Mouse (Mus musculus) cerebellum, postnatal 10 days (tissue): ENCODE measurements around the gene Epha4.

Source experiments
- DNase-seq, 2 experiments: peaks; one replicate each; pipeline ENCODE4 v3.0.0; 2021; ENCODE audit warnings: mixed read lengths in 2 of 2

Epha4 gene

GRCm38 (mm10) chr1:77475808-77476413, 39.0 kb downstream of the Epha4 start:
- no peak for DNase-seq

DNA sequence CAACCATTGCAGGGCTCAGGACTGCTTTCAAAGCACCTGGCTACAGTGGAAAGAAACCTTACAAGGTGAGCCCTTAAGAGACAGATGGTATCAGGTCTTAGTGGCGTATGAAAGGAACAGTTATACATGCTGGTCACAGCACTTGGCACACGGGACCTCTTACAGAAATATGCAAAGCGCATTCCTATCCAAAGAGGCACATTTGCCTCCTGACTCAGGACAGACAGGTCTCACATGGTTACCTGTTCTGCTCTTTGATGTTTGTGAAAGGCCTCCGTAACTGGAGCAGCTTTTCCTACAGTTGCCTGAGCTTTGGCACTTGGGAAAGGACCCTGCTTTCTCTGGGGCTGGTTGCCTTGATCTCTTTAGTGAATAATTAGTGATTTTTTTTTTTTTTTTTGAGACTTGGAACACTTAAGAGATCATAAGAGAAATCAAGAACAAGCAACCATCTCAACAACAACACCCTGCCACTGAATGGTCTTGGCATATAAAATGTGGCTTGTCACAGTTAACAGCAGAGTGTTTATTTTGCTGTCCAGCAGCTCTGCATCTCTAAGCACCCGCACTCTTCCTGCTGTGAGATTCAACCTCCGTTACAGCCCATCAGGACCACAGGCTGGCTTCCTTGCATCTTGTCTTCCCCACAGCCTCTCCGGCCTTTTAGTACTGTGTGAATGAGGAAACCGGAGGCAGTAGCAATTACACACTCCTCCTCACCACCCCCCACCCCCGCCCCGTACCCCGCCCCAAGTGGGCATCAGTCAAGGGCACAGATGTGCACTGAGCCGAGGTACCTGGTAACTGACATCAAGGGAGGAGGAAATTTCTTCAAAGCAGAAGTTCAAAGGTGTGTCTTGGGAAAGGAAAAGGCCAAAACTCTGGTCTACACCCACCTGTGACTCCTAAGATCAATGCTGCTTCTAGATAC, 41.2 kb downstream of the Epha4 start:
- no peak for DNase-seq

DNA sequence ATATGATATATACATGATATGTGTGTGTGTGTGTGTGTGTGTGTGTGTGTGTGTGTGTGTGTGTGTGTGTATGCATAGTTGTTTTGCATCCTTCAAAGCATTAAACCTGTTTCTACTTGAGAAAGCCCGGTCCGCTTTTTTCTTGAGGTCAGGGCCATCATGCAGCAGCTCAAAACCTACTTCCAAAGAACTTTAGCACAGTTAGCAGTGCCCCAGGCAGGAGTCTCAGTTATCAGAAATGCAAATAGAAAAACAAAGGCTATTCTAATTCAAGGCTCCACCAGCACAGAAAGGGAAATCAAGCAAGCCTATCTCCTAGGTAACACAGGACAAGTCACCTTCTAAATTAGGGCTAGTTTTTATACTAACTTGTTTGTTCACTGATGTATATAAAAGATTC, 42.3 kb downstream of the Epha4 start:
- no peak for DNase-seq

GRCm38 (mm10) chr1:77471447-77471846, 43.4 kb downstream of the Epha4 start:
- no peak for DNase-seq

DNA sequence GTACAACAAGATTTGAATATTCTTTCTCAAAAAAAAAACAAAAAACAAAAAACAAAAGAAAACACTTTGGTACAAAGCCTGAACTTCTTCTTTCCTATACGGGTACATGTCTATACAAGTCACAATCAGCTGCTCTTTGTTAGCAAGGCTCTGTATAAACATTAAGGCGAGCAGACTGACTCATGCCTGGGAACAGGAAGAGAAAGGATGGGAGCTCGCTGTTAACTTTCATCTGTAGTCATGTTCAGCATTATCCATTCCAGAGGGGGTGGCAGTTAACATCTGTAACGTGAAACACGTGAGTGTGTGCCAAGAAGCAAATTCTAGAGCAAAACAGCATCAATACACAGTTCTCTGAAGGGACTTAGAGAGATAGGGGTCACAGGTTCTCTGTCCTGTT, 43.9 kb downstream of the Epha4 start:
- no peak for DNase-seq

- DNase-seq = no peak
Measured at GRCm38 (mm10) chr1:77468717-77469314, 46.1 kb downstream of the Epha4 start.

DNA sequence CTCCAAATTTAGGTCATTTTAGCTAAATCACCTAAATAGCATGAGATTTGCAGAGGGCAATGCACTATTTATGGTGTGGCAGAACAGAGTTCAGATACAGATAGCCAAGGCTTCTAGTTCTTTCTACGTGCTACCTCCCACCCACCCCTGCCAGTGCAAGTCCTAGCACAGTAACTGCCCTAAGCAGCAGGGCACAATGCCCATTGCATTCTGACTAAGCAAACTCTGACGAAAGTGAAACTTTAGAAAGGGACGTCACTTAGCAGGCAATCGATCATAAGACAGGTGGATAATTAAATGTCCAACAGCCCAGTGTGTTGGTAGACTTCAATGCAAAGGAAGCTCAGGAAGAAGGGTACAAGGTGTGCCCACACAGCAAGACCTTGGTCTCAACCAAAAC, 49.4 kb downstream of the Epha4 start:
- no peak for DNase-seq

- DNase-seq = no peak
Measured at GRCm38 (mm10) chr1:77464108-77464507, 50.8 kb downstream of the Epha4 start.

- DNase-seq = no peak
Measured at GRCm38 (mm10) chr1:77461877-77462615, 52.8 kb downstream of the Epha4 start.

DNA sequence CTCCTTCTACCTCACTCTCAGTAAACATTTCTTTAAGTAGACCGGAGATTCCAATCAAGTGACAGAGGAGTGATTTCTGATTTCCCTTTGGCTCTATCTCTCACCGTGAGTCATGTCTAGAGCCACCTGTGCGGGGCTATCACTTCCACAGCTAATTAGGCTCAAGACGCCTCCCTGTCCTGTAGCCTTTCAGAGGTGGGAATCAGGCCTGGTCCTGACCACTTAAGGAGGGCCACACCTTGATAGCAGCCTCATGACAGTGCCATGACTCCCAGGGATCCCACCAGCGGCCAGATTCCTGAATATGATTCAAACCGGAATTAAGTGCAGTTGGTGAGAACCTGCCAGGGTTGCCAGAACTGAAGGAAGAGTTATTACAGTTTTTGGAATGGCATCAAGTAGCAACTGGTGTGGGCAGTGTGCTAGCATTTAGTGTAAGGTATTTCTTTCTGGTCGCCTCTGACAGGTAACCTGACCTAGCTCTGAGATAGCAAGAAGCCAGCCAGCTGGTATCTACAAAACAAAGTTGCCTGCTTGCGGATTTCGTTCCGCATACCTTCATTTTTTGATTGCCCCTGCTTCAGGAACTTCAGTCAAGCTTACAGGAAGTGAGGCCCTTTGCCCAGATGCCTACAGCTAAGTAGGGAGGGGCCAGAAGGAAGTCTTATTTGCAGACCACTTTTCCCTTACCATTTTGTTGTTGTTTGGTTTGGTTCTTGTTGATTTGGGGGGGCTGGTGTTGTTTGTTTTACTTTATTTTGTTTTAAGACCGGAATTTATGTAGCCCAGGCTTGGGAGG, 53.9 kb downstream of the Epha4 start:
- DNase-seq = no peak

GRCm38 (mm10) chr1:77458751-77459385, 56.0 kb downstream of the Epha4 start:
- DNase-seq = no peak

DNA sequence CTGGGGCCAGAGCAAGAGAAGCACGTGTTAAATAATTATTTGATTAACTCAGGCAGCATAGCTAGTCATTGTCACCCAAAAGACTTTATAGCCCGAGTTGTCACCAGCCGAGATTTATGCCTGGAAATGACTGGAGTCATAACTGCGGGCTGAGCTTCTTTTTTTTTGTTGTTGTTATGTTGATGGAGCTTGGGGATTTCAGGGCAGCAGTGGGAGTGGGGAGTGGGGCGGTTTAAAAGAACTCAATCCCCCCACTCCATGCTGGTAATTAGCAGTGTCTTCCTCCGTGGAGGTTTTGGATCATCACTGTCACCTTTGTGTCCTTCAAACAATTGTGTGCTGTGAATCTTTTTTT, 57.5 kb downstream of the Epha4 start:
- no peak for DNase-seq

DNA sequence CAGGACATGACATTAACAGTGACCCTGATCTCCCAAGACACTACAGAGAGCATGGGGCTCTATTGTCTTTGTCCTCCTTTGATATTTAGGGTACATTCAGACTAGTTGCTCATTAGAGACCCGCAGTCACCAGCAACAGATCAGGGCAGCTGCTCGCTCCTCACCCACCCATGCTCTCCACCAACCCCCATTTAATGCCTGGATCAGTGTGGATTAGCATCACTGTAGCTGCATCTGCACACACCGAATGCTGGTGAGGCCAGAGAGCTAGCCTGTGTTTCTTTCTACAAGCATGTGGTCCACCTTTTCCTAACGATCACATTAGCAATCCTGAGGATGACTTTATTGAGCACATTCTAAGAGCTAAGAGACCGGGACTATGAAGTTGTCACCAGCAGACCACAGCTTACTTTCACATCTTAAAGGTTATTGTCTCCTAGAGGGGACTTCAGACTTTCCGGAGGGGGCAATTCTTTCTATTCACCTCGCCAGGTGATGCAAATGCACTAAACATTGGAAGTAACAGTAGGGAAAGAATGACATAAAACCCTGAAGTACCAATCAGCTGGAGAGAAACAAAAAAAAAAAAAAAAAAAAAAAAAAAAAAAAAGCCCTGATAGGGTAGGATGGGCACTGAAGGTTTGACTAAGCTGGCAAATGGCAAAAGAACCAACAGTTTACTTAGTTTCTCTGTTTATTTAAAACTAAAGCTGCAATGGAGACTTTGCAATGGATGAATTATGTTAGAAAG, 58.0 kb downstream of the Epha4 start:
- DNase-seq = no peak

GRCm38 (mm10) chr1:77453811-77454210, 61.1 kb downstream of the Epha4 start:
- DNase-seq = no peak

GRCm38 (mm10) chr1:77452721-77453120, 62.2 kb downstream of the Epha4 start:
- no peak for DNase-seq

DNA sequence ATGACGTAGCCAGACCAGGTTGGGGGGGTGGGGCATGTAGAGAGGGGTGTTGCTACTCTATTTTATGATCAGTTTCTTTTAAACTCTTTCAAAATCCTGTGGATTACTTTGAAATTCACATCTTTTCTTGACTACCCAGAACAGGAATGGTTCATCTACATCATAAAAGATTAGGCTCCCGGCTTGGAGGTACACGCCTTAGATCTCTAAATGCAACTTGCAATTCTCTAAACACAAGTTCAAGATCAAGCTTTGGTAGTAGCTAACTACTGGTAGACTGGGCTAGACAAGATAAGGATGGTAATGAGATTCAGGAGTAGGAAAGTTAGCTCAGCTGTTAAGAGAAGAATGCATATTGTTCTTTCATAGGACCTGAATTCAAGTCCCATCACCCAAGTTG, 63.3 kb downstream of the Epha4 start:
- no peak for DNase-seq

GRCm38 (mm10) chr1:77450201-77450600, 64.7 kb downstream of the Epha4 start:
- DNase-seq = no peak

DNA sequence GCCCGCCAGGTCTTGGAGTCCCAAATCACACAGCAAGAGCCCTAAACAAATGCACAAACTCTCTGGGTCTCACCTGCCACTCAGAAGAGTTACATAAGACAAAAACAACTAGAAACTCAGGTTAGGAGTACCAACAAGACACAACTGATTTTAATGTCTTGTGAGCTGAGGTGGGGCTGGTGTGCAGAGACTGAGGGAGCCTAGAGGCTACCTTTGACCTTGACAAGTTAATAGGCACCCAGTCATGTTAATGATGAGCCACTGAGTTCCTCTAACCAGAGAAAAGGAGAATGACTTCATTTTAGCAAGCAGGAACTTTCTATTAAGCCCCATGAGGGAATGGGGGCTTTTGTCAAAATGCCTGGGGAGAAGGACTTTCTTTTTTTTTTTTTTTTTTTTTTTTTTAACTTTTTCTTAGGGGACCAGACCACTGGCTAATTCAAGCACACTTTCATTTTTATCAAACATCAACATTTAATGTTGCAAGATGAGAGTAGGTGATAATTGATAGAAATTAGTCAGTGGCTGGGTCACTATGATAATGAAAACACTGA, 67.8 kb downstream of the Epha4 start:
- no peak for DNase-seq

DNA sequence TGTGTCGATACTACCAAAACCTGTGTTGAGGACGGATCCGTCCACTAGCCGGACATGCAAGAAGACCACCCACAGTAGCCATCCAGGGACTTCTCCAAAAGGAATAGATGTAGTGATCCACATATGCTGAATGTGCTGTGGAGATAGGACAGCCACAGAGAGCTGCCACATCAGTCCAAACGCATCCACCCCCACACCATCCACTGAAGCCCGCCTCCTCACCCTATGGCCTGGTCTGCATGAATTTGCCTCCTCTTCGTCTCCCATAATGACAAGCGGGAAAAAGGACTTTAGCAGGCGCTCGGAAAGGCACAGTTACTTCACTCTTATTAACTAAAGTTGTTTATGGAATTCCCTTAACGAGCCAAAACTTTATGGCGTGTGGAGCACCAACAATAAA, 68.5 kb downstream of the Epha4 start:
- no peak for DNase-seq

- peak; percentile 17 to 25 for DNase-seq
Measured at GRCm38 (mm10) chr1:77444648-77445047, 70.2 kb downstream of the Epha4 start.

DNA sequence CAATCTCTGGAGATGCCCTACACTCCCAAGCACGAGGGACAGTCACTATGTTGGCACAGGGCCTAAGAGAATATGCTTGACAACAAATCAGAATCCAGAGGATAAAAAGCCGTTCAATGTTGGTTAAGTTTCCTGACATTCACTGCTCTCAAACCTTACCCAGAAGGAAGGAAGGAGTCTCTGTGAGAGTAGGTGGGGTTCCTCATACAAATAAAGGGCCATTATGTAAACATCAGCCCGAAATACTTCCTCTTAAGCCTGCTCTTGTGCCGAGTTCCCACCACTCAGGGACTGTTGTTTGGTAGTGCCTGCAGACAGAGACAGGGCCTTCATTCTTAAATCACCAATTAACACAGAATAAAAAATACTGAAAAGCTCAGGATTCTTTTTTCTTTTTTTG, 72.9 kb downstream of the Epha4 start:
- DNase-seq = peak in 1 of 2 experiments; percentile 15
